Mouse (Mus musculus) midbrain, embryonic 14.5 days (tissue): Measurements from ENCODE around the gene Ap5s1. TPM values are rescaled to one million over a fixed set of nuclear protein-coding genes. Genes with fewer than 3 reads are reported as not detected.
A peak's percentile ranks its signal among the peaks of the same experiment; 100 is the strongest.

Source experiments
- ATAC-seq: fragments of 200-750 bp; cut with Nextera tagmentation; 2 replicates; pipeline ENCODE4 v1.8.0; 2017; ENCODE audit warnings: moderate number of reproducible peaks, moderate library complexity; ENCODE audit not compliant: low FRiP score, low TSS enrichment
- DNase-seq: peaks from one replicate; pipeline ENCODE4 v3.0.0-alpha.2; 2015
- H3K27ac ChIP-seq: fragments of 300-500 bp; sonication (generic); replicated peaks from 2 replicates; pipeline ENCODE4 v1.5.1; 2014; ENCODE audit warnings: mild to moderate bottlenecking, low read depth, low read length, moderate library complexity
- H3K27me3 ChIP-seq: fragments of 300-500 bp; sonication (generic); 2 replicates; pipeline ENCODE4 v1.6.1; 2014; ENCODE audit warnings: low read length, control low read depth, mixed read lengths; ENCODE audit not compliant: control insufficient read depth, insufficient read depth
- H3K36me3 ChIP-seq: fragments of 300-500 bp; sonication (generic); 2 replicates; pipeline ENCODE4 v1.6.1; 2014; ENCODE audit warnings: low read length, control low read depth; ENCODE audit not compliant: control insufficient read depth, insufficient read depth
- H3K4me1 ChIP-seq: fragments of 300-500 bp; sonication (generic); 2 replicates; pipeline ENCODE4 v1.6.1; 2014; ENCODE audit warnings: mild to moderate bottlenecking, antibody characterized with exemption, low read length, control low read depth; ENCODE audit not compliant: control insufficient read depth, insufficient read depth
- H3K4me2 ChIP-seq: fragments of 300-500 bp; sonication (generic); 2 replicates; pipeline ENCODE4 v1.6.1; 2014; ENCODE audit warnings: mild to moderate bottlenecking, low read length, moderate library complexity
- H3K4me3 ChIP-seq: fragments of 300-500 bp; sonication (generic); replicated peaks from 2 replicates; pipeline ENCODE4 v1.5.1; 2014; ENCODE audit warnings: low read depth, low read length
- H3K9ac ChIP-seq: fragments of 300-500 bp; sonication (generic); replicated peaks from 2 replicates; pipeline ENCODE4 v1.6.1; 2014; ENCODE audit warnings: mild to moderate bottlenecking, low read length, moderate library complexity
- H3K9me3 ChIP-seq: fragments of 300-500 bp; sonication (generic); 2 replicates; pipeline ENCODE4 v1.6.1; 2016; ENCODE audit warnings: low read length, control low read depth, mixed read lengths; ENCODE audit not compliant: control insufficient read depth
- WGBS: fragments of 180-500 bp; shearing (Covaris S2); extraction: QIAGEN DNeasy Blood & Tissue Kit; methylation state at CpG from one replicate; pipeline ENCODE4 v1.1.7; 2014; 5-methylcytosine and 5-hydroxymethylcytosine counted together
- polyA plus RNA-seq: library from polyadenylated mRNA; unstranded; fragments of >200 nt; fragmentation: Nextera tagmentation; extraction: Ambion mirVana; gene quantifications from 2 replicates; pipeline ENCODE4 v1.2.1, GENCODE M21; 2014

Ap5s1 gene
- polyA plus RNA-seq, 1 experiment from 2014 or later: 32.5 TPM

DNA sequence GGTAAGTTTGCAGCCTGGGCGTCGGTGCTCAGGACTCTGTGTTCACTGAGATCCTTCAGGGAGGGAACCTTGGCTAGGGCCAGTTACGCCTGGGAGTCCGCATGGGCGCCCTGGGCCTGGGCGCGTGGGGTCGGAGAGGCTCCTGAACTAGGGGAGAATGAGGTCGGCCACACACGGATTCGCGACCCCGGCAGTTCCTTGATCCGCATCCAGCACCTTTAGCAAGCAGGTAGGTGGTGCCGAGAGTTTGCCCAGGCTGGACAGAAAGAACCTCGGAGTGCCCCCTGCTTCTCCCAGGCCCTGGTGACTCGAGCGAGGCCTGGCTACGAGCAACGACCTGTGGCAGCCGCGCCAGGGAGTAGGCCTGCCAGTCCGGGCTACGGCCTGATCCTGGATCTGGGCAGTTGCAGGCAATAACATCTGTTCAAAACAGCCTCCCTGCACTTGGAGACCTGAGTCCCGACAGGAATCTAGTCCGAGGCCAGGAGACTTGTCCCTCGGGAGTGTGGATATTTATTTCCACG is 27.3 kb downstream of the Ap5s1 start:
- WGBS: 11% methylated on average over 28 of the region's 28 CpGs
- DNase-seq (no peak), ATAC-seq (peak; percentile 5; the same call in 1 of the 2 replicates)
- H3K9me3 ChIP-seq: no peaks in the 10 kb centered on the region
- no peaks in the 10 kb centered on the region for H3K36me3 ChIP-seq
- peak overlapping the region; percentile 76 for H3K4me2 ChIP-seq
- no peak overlapping the region for H3K27ac ChIP-seq
- H3K9ac ChIP-seq: peak overlapping the region; percentile 45
- peaks cover 10% of the 10 kb centered on the region; the same call in 1 of the 2 replicates for H3K4me1 ChIP-seq
- H3K27me3 ChIP-seq: no peaks in the 10 kb centered on the region
- peak overlapping the region; percentile 44 for H3K4me3 ChIP-seq

GRCm38 (mm10) chr2:131234970-131235635 is 28.2 kb downstream of the Ap5s1 start:
- H3K9ac ChIP-seq: no peak overlapping the region
- H3K4me1 ChIP-seq: peaks cover 10% of the 10 kb centered on the region; the same call in 1 of the 2 replicates
- WGBS: 81% methylated on average over 7 of the region's 7 CpGs
- H3K27ac ChIP-seq: no peak overlapping the region
- ATAC-seq: no peak
- no peaks in the 10 kb centered on the region for H3K36me3 ChIP-seq
- peak overlapping the region; percentile 76; the same call in 1 of the 2 replicates for H3K4me2 ChIP-seq
- no peaks in the 10 kb centered on the region for H3K27me3 ChIP-seq
- H3K4me3 ChIP-seq: 0 out of 2 replicates have a peak overlapping the region, but pooled peaks have one; percentile 44
- no peaks in the 10 kb centered on the region for H3K9me3 ChIP-seq
- DNase-seq: no peak

DNA sequence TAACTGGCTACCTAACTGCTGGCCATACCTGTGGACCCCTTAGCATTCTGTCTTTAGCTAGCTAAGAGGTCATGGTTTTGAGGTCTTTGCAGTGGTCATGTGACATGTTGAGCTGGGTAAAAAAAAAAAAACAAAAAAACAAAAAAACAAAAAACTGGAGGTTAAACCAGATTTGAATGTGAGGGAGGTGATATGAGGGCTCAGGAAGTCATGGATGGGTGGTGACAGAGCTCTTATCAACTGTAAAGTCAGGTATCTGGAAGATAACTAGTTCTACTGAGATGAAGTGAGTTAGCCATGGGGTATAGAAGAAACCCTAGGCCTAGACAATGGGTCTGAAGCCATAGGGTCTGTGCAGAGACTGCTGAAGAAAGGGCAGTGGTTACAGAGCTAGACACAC is 35.3 kb downstream of the Ap5s1 start:
- Histone ChIP-seq H3K4me1 (no peaks in the 10 kb centered on the region), H3K9me3 (no peaks in the 10 kb centered on the region), H3K36me3 (peaks cover 3% of the 10 kb centered on the region; the same call in 1 of the 2 replicates), H3K4me3 (no peak overlapping the region), H3K9ac (no peak overlapping the region), H3K4me2 (no peak overlapping the region), H3K27ac (no peak overlapping the region), H3K27me3 (no peaks in the 10 kb centered on the region)
- DNase-seq: no peak
- no peak for ATAC-seq

DNA sequence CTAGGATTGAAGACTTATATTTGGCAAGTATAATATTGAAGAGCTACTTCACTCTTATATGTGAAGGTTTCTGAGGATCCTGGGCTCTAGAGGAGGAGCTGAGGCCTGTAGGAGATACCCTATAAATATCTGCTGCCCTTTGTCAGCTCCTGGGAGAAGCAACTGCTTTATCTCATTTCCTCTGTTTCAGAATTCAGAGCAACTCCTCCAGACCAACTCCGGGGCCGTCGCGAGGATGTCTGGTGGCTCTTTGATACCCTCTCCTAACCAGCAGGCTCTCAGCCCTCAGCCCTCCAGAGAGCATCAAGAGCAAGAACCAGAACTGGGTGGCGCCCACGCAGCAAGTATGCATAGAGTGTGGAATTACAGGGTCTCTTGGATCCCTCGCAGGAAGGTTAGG is 36.1 kb downstream of the Ap5s1 start:
- no peak overlapping the region for H3K4me2 ChIP-seq
- 92% methylated on average over 7 of the region's 7 CpGs for WGBS
- no peaks in the 10 kb centered on the region for H3K4me1 ChIP-seq
- H3K4me3 ChIP-seq: no peak overlapping the region
- no peaks in the 10 kb centered on the region for H3K27me3 ChIP-seq
- H3K27ac ChIP-seq: no peak overlapping the region
- ATAC-seq (no peak), DNase-seq (no peak)
- H3K9ac ChIP-seq: no peak overlapping the region
- no peaks in the 10 kb centered on the region for H3K9me3 ChIP-seq
- peaks cover 3% of the 10 kb centered on the region; the same call in 1 of the 2 replicates for H3K36me3 ChIP-seq

GRCm38 (mm10) chr2:131253681-131254328 is 46.9 kb downstream of the Ap5s1 start:
- no peaks in the 10 kb centered on the region for H3K9me3 ChIP-seq
- no peak overlapping the region for H3K27ac ChIP-seq
- WGBS: 38% methylated on average over 7 of the region's 7 CpGs
- H3K27me3 ChIP-seq: no peaks in the 10 kb centered on the region
- no peaks in the 10 kb centered on the region for H3K36me3 ChIP-seq
- H3K4me1 ChIP-seq: no peaks in the 10 kb centered on the region
- DNase-seq (peak; percentile 79), ATAC-seq (peak; percentile 43; the same call in 1 of the 2 replicates)
- no peak overlapping the region for H3K4me3 ChIP-seq
- H3K9ac ChIP-seq: no peak overlapping the region
- H3K4me2 ChIP-seq: no peak overlapping the region

DNA sequence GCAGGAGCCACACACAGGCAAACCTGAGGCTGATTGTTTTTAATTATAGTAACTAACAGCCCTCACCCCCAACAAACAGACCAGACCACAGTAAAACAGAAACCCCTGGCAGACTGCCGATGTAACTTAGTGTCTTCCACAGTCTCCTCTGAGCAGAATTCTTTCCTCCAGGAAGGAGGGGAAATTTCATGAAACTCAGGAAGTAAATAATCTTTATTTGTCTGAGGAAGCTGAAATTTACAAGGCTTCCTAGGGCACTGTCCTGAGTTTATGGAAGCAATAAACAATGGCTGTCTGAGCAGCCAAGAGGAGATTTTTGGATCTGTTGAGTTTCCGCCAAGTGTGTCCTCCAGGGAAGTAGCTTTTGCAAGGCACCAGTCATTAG is 47.4 kb downstream of the Ap5s1 start:
- Histone ChIP-seq H3K9ac (no peak overlapping the region), H3K9me3 (no peaks in the 10 kb centered on the region), H3K27ac (no peak overlapping the region), H3K4me3 (no peak overlapping the region), H3K4me1 (no peaks in the 10 kb centered on the region), H3K27me3 (no peaks in the 10 kb centered on the region), H3K36me3 (no peaks in the 10 kb centered on the region), H3K4me2 (no peak overlapping the region)
- WGBS: 81% methylated on average over 2 of the region's 2 CpGs
- DNase-seq: peak; percentile 5
- ATAC-seq: peak; percentile 6; the same call in 1 of the 2 replicates

DNA sequence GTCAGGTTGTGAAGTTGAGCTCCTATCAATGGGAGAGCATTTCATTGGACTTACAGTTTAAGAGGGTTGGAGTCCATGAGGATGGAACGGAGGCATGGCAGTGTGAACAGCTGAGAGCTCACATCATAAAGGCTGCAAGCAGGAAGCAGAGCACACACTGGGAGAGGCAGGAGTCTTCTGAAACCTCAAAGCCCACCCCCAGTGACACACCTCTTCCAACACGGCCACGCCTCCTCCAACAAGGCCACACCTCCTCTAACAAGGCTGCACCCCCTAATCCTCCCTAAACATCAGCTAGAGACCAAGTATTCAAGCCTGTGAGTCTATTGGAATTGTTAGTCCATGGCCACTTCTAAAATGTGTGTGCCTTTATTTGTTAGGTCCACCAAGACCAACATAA is 48.9 kb downstream of the Ap5s1 start:
- no peak overlapping the region for H3K4me2 ChIP-seq
- no peaks in the 10 kb centered on the region for H3K9me3 ChIP-seq
- WGBS: 60% methylated on average over 3 of the region's 3 CpGs
- DNase-seq (no peak), ATAC-seq (no peak)
- H3K9ac ChIP-seq: no peak overlapping the region
- no peaks in the 10 kb centered on the region for H3K36me3 ChIP-seq
- no peak overlapping the region for H3K4me3 ChIP-seq
- no peak overlapping the region for H3K27ac ChIP-seq
- H3K4me1 ChIP-seq: no peaks in the 10 kb centered on the region
- H3K27me3 ChIP-seq: no peaks in the 10 kb centered on the region

DNA sequence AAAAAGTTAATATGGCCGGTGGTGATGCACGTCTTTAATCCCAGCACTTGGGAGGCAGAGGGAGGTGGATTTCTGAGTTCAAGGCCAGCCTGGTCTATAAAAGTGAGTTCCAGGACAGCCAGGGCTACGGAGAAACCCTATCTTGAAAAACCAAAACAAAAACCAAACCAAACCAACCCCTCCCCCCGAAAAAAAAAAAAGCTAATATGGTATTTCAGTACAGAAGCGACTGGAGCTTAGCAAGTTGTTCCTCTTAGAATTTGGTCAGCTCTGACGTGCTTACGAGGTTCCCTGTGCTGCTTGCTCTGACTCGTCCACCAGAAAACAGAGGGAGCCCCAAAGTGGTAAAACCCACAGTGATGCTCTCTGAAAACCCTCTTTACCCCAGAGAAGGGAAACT is 51.8 kb downstream of the Ap5s1 start:
- WGBS: 82% methylated on average over 8 of the region's 8 CpGs
- Histone ChIP-seq H3K4me2 (no peak overlapping the region), H3K27me3 (no peaks in the 10 kb centered on the region), H3K27ac (no peak overlapping the region), H3K4me3 (no peak overlapping the region), H3K4me1 (peaks cover 10% of the 10 kb centered on the region; the same call in 1 of the 2 replicates), H3K36me3 (no peaks in the 10 kb centered on the region), H3K9me3 (no peaks in the 10 kb centered on the region), H3K9ac (no peak overlapping the region)
- ATAC-seq (no peak), DNase-seq (no peak)
